Mouse (Mus musculus) liver, postnatal 0 days (tissue): ENCODE results near the gene Nid1.

ENCODE experiments used
- CTCF ChIP-seq: sonication (generic); IDR thresholded peaks from 2 replicates; pipeline ENCODE4 v1.5.1; 2016; ENCODE audit warnings: antibody characterized with exemption, low read depth
- EP300 ChIP-seq: IDR thresholded peaks from 2 replicates; pipeline ENCODE4 v1.6.1; 2016; ENCODE audit warnings: antibody characterized with exemption, low read depth, mild to moderate bottlenecking

GRCm38 (mm10) chr13:13484883-13485282, 47.5 kb downstream of the Nid1 start:
- TF ChIP-seq CTCF (no peak), EP300 (no peak)
